Mouse (Mus musculus): ENCODE results near the gene Ttc32.
"Not testable (repeated sequence)": the region's sequence is repeated elsewhere in the genome, so short reads cannot be mapped to it uniquely, and the experiment has no call there.

Gene Ttc32

DNA sequence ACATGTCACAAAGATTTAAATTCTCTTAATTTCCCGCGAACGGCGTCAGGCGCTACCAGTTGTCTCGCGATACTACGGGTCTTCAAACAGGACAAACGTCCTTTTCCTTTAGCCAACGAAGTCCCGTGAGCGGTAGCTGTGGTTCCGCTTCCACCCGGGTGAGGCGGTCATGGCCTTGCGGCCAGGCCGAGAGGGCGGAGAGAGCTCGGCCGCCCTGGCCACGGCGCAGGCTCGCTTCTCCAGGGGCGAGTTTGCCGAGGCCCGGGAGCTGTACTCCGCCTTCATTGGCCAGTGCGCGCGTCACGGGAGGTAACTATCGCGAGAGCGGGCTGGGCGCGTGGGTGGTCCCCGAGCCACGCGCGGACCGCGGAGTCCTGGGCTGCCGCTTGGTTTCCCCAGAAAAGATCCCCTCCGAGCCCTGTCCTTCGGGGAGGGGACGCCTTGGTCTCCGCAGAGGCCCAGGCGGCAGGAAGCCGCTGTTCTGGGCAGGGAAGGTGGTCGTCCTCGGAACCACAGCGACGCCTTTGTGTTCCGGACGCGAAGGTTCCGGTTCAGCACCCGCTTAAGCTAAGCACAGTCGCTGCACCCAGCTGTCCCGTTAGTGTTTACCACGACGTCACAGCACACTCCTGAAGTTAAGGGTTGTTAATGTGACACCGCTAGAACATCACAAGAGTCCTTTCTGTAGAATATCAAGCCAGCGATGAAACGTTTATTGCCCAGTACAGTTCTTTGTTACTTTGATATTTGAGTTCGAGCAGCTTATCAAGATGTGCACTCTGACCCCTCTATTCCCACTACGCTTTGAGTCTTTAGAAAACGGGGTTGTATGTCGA, at the start of gene Ttc32:
Gene Ttc32, plus strand, starts transcription at position 110 of the 836 bp plus-strand sequence.
- DNase-seq (ENCODE audit: low read depth, low spot score): peak; percentile 96

DNA sequence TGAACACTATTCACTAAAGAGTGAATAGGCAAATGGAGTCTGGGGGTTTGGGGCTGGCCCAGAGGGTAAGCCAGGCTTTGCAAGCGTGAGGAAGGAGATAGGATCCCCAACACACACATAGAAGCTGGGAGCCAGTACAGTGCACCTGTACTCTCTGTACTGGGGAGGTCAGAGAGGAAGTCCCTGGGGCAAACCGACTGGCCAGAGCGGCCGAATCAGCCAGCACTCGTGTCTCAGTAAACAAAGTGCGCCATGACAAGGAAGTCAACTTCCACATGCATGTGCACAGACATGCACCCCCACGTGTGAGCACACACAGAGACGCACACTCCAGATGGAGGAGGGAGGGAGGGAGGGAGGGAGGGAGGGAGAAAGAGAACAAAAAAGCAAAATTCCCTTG, 36.6 kb upstream of the Ttc32 start:
- DNase-seq (ENCODE audit: low read depth, low spot score): no peak

DNA sequence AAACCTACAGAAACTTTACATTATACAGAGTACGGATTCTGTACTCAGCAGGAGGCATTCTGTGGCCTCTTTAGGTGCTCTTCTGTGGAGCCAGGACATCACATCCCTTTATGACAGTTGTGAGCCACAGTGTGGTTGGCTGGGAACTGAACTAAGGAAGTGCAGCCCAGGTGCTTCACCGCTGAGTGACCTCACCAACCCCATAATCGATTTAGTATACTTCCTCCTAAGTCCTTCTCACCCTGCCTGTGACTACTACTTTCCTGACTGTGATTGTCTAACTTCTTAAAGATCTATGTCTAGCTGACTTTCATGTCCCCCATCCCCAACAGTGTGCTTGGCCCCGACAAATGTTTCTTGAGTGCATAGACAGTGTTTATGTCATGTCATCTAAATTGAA, 31.5 kb upstream of the Ttc32 start:
- no peak for DNase-seq (ENCODE audit: low read depth, low spot score)

DNA sequence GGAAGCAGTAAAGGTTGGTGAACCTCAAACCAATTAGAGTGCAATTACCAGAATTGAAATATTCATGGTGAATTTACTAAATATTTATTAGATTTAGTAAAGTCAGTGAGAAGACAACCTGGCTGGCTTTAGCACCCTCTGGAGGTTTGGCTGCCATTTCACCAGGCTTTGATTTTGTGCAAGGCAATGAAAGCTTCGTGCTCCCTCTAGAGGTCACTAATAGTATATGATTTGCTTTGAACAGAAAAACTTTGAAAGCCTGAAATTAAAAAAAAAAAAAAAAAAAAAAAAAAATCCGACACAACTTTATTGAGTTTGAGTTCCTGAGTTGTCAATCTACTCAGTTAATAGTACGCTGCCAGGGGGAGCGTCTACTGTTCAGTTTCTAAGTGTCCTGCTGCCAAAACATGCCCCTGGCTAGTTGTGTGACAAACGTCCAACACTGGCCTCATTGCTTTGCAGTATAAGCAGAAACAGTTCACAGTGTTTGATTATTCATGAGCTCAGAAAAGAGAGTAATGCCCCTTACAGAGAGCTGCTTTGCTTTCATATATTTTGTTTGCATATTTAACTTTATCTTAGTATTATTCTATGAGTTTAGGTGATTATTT, 27.7 kb upstream of the Ttc32 start:
- peak; percentile 86 for DNase-seq (ENCODE audit: low read depth, low spot score)

DNA sequence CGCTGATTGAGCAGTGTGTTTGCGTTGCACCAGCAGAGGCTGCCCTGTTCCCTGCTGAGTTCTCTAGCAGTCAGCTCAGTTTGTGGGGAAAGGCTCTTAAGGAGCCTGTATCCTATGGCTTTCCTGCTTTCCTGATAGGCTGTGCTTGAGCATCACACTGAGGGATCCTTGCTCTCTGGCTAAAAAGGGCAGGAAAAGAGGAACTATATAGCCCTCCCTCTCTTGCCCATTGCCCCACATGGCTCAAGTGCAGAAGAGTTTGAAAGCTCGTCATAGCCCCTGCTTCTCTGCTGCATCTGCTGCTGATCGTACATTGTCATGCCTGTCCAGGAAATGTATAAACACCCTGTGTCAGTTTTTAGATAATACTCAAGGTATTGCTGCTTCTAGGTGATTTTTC, 22.7 kb upstream of the Ttc32 start:
- no peak for DNase-seq (ENCODE audit: low read depth, low spot score)

DNA sequence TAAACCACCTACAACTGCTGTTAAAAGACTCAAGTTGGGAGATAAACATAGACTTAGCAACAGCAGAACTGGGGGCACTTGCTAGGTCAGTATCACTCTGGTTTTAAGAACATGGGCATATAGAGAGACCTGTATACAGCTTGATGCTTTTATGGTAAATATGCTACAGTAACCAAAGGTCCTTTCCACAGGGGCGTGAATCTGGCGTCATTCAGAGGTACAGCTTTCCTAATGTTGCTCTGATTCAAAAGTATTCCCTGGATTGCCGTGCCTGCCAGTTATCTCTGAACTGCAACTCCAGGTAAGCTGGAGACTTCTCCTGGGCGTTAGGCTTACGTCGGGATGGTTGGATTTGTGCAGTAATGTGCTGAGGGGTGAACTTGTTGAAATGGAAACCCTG, 22.0 kb upstream of the Ttc32 start:
- no peak for DNase-seq (ENCODE audit: low read depth, low spot score)

DNA sequence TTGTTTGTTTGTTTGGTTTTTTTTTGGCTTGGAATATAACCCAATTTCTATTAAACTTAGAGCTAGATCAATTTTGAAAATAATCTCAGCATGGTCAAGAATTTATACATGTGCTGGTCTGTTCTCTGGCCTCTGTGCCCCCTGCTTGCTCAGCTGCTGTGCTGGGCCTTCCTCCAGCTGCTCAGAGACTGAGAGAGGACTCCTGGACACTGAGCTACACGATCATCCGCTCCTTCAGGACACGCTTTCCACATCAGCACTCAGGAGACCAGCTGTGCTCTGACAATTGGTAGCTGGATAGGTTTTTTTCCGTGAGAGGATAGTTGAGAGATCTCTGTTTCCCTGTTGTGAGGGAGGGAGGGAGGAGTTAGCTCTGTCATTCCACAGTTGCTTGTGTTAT, 19.5 kb upstream of the Ttc32 start:
- DNase-seq (ENCODE audit: low read depth, low spot score): no peak

DNA sequence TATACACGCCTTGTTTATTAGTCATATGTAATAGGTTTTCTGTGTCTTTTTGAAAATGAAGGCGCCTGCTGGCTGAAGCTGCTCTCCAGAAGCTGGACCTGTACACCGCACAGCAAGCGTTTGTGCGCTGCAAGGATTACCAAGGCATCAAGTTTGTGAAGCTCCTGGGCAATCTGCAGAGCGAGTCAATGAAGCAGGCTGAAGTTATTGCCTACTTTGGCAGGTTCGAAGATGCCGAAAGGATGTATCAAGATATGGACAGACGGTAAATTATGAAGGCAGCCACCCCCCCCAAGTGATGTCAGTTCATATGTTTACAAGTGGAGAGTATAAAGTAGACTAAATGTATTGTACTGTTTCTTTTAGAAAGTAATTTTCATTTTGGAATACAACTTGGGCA, 13.4 kb upstream of the Ttc32 start:
- DNase-seq (ENCODE audit: low read depth, low spot score): no peak

DNA sequence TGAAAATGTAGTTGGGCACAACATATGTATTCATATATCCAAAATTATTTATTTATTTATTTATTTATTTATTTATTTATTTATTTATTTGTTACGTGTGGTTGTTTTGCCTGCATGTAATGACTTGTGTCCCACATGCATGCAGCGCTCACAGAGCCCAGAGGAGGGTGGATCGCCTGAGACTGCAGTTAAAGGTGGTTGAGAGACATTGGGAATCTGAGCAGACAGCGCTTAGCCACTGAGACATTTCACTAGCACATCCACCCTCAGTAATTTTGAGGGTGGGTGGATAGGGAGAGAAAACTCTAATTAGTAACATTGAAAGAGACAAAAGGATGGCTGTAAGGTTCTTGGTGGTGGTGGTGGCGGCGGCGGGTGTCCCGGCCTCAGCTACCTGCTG, 9.4 kb upstream of the Ttc32 start:
- DNase-seq (ENCODE audit: low read depth, low spot score): no peak

DNA sequence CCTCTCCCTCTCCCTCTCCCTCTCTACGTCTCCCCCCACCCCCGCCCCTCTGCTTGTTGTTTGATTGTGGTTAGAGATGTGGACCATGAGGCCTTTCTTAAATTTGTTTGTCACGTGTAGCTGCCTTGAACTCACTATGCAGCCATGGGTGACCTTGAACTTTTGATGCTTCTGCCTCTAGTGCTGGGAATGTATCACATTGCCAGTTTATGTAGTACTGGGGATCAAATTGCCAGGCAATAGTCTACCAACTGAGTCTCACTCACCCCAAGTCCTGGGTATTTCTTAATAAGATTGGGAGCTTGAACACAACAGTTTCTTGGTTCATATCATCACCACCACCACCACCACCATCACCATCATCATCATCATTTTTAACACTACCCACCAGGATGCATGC, 8.8 kb upstream of the Ttc32 start:
- DNase-seq (ENCODE audit: low read depth, low spot score): no peak

DNA sequence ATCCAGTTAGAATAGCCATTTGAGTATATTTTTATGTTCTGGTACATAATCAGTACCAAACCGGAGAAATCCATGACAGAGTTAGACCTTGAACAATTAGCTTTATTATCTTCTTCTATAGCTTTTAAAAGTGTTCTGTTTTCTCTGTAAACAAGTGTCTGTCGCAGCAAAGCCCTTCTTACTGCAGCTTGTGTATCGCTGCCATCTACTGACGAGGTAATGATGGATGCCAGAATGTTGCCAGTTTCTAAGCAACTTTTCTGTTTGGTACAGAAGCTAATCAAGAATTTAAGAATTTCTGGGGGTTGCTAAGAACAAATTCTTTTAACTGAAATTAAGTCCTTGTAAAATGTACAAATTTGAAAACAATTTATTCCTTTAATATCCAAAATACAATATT, 6.8 kb upstream of the Ttc32 start:
- no peak for DNase-seq (ENCODE audit: low read depth, low spot score)

DNA sequence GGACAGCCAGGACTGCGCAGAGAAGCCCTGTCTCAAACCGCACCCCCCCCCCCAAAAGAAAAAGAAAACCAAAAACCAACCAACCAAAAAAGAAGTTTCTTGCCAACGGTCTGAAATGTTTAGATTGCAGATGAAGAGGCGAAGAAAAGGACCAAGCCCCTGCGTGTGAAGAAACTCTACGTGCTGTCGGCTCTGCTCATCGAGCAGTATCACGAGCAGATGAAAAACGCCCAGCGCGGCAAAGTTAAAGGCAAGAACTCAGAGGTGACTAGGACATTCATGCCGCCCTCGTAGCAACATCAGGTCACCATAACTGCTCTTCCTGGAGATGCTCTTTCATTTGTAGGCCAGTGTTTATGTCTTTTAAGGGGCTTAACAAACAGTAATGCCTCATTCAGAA, 5.7 kb upstream of the Ttc32 start:
- no peak for DNase-seq (ENCODE audit: low read depth, low spot score)

DNA sequence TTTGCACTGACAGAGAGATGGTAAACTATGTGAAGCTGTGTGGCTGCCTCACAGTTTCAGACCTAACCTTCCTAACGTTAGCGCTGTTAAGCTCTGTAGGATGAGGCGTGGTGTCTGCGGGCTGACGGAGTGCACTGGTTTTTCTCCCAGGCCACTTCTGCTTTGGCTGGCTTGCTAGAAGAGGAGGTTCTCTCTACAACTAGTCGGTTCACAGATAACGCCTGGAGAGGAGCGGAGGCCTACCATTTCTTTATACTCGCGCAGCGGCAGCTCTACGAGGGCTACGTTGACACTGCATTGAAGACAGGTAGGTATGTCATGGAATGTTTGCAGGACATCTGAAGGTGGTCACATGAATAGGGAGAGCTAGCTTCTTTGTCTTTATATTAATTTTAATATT, 5.1 kb upstream of the Ttc32 start:
- no peak for DNase-seq (ENCODE audit: low read depth, low spot score)

DNA sequence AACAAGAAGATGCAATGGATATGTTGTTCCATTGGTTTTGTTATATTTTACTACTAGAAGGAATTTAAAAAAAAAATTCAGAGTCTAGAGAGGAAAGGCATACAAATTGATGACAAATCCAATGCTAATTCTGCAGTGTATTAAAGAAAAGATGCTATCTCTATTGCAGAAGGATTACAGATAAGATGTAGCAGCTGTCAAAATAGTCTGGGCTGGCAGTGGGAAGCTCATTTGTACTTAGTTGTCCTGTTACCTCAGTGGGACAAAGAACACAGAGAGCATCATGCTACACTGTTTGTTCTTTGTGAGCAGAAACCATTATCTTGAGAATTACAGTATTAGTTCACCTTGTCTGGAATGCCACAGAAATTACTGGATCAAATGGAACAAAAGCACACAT, 3.0 kb upstream of the Ttc32 start:
- DNase-seq (ENCODE audit: low read depth, low spot score): no peak

DNA sequence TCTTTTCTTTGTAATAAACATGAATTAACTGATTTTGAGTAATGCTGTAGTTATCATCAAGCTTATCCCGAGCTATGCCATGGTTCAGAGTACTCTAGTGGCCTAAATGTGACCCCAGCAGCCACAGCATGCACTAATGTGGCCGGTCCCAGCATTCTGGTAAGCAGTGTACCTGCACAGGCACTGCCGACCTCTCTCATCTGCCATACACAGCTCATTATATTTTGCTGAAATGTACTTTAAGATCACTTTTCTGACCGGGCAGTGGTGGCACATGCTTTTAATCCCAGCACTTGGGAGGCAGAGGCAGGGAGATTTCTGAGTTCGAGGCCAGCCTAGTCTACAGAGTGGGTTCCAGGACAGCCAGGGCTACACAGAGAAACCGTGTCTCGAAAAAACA, 981 bp upstream of the Ttc32 start:
- not testable (repeated sequence) for DNase-seq (ENCODE audit: low read depth, low spot score)

DNA sequence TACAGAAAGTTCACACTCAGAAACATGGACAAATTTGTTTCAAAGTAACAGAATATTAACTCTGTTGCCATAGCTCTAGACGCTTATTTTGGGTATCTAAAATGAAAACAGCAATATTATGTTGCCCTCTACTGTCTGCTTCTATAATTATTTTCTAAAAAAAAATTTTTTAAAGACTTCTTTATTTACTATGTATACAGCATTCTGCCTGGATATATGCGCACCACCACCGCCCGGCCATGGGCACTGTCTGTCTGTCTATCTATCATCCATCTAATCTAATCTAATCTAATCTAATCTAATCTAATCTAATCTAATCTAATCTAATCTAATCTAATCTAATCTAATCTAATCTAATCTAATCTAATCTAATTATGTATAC, 300 bp upstream of the Ttc32 start:
- no peak for DNase-seq (ENCODE audit: low read depth, low spot score)

DNA sequence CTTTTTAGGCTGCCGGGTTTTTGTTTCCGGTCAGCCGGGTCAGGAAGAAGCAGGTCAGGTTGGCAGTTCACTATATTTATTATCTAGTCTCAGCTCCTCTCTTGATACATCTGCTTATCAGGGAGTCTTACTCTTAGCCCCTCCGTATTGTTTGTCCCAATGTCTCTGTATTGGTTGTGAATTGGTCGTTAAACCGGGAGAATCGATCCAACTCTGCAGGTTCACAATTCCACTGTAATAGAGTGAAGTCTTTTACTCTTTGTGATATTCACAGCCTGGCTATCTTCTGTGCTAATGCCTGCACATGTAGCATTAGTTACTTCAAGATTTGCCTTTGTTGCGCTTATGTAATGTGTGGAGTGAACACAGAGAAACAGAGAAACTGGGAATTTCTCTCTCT, 1.4 kb downstream of the Ttc32 start:
- no peak for DNase-seq (ENCODE audit: low read depth, low spot score)

DNA sequence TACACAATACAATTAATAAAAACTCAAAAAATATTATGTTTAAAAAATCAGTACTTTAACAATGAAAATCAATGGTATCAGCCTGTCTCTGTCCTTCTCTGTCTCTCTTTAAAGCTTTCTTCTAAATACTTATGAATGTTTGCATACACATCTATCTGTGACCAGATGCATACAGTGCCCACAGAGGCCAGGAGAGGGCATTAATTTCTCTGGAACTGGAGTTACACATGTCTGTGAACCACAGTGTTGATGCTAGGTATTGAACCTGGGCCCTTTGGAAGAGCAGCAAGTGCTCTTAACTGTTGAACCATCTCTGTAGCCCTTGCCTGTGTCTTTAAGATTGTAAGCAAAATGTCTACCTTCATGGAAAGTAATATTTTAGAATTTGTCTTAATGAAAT, 3.3 kb downstream of the Ttc32 start:
- no peak for DNase-seq (ENCODE audit: low read depth, low spot score)

DNA sequence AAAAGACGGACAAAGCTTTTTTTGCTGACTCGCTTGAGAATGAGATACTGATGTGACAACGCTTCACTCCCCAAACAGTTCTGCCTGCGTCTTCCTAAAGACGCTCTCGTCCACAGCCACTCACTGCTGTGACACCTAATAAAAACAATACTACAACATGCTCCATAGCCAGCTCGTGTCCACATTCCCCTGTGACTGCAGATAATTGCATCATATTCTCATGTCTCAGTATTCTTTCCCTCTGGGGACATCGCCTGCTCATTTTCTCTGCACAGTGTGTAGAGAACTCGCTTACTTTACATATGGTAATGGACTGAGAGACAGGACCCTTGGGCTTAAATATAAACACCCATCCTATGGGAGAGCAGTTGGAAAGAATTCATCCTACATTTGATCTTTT, 6.6 kb downstream of the Ttc32 start:
- no peak for DNase-seq (ENCODE audit: low read depth, low spot score)

DNA sequence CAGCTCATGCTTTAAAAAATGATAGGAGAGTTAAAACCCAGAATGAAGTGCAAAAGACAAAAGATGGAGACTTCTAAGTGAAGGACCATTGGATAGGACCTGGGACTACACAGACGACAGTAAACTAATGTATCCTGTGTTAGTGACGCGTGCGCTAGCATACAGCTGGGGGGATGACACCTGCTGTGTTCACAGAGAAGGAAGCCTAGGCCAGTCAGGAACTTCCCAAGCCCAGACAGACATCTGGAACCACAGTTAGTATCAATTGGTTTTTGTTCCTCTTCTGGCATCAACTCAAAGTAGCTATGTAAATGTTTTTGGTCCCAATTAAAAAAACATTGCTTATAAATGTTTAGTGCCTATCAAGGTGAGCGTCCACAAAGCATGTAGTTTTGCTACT, 10.4 kb downstream of the Ttc32 start:
- no peak for DNase-seq (ENCODE audit: low read depth, low spot score)

DNA sequence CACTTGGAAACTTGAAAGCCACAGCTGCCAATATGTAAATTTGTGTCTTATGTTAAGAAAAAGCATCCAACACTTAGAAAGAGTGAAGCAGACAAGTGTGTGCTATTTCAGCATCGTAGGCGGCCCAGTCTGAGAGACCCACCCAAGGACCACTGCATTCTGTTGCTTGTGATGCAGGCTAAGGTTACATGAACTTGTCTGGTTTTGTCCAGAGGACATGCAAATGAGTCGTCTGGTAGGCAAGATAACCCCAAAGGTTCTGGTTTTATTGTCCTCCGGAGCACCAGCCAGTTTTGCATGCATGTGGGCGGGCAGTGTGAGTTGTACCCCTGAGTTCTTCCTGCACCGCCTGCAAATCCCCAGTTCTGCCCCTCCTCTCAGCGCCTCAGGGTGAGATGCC, 10.9 kb downstream of the Ttc32 start:
- no peak for DNase-seq (ENCODE audit: low read depth, low spot score)

DNA sequence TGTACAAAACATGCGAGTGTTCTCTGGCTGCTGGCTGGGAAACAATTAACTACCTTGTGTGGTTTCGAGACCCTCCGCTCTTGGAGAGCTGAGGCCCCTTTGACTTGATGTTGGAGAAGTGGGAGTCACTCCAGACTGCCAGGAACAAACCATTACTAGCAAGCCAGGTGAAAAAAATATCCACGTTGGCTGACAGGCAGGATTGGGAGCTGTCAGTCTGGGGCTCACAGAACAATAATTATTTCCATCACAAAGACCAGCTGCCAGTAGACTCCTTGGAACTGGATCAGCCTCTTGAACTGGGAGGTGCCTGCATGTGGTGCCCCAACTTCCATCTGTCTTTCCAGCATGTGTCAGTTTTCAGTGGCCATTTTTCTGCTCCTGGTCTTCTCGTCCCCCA, 12.5 kb downstream of the Ttc32 start:
- DNase-seq (ENCODE audit: low read depth, low spot score): no peak

DNA sequence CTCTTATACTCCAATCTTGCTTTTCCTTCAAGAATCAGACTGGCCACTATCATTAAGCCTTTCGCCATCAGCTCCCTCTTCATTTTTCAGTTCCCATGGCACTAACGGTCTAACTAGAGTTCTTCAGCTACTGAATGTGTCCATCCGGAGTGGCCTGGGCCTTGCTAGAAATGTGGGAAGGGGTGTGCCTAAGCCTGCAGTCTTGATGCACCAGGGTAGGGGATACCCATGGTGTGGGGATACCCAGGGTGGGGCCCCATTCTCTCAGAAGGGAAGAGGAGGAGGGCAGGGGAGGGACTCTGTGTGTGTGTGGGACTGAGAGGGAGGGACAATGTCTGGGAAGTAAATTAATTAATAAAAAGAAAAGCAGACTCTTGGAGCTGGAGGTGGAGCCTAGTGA, 13.0 kb downstream of the Ttc32 start:
- no peak for DNase-seq (ENCODE audit: low read depth, low spot score)

DNA sequence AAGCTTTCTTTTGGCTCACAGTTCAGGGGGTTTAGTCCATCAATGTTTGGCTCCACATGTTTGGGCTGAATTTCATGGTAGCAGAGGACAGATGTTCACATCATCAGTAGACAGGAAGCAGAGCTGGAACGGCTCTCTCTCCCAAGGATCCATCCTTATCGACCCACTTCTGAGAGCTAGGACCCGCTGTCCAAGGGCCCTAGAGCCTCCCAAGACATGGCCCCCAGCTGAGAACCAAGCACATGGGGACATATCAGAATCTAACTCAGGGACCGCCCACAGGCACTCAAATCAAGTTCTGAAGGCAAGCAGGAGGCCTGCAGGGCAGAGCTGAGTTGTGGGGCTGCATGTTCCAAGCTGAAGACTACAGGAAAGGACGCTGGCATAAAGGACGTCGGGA, 14.9 kb downstream of the Ttc32 start:
- DNase-seq (ENCODE audit: low read depth, low spot score): no peak

All from mesoderm, embryonic 11.5 days (tissue).